Mouse (Mus musculus): Measurements from ENCODE around the gene Dll4. TPM values are rescaled to one million over a fixed set of nuclear protein-coding genes. Genes with fewer than 3 reads are reported as not detected.

Dll4 gene
- polyA plus RNA-seq, 2 experiments from 2014 or later: not detected

Other genes with a start within 250 kb of the Dll4 start
- 1 to 10 TPM; 3.6 to 4.6 TPM for gene Rad51, start 213.0 kb upstream of the Dll4 start, polyA plus RNA-seq (2017; shearing (Covaris generic))
- gene Rmdn3, start 168.8 kb upstream of the Dll4 start, polyA plus RNA-seq (2017; shearing (Covaris generic)): 10 to 100 TPM; 15.9 to 20.8 TPM
- not detected for gene Gchfr, start 158.0 kb upstream of the Dll4 start, polyA plus RNA-seq (2017; shearing (Covaris generic))
- under 1 TPM; 0.38 to 0.57 TPM for gene Gm14137, start 151.3 kb upstream of the Dll4 start, polyA plus RNA-seq (2017; shearing (Covaris generic))
- 10 to 100 TPM; 54.5 to 71.7 TPM for gene Zfyve19, start 117.2 kb upstream of the Dll4 start, polyA plus RNA-seq (2017; shearing (Covaris generic))
- 10 to 100 TPM; 16.0 to 16.6 TPM for gene Dnajc17, start 117.0 kb upstream of the Dll4 start, polyA plus RNA-seq (2017; shearing (Covaris generic))
- not detected for gene Ppp1r14d, start 95.9 kb upstream of the Dll4 start, polyA plus RNA-seq (2017; shearing (Covaris generic))
- not detected for gene Spint1, start 88.4 kb upstream of the Dll4 start, polyA plus RNA-seq (2017; shearing (Covaris generic))
- gene Rhov, start 54.5 kb upstream of the Dll4 start, polyA plus RNA-seq (2017; shearing (Covaris generic)): not detected
- 10 to 100 TPM in 1 of 2 experiments, 1 to 10 TPM in 1; 4.7 to 13.0 TPM for gene Vps18, start 37.0 kb upstream of the Dll4 start, polyA plus RNA-seq (2017; shearing (Covaris generic))
- not detected for gene Chac1, start 25.4 kb downstream of the Dll4 start, polyA plus RNA-seq (2017; shearing (Covaris generic))
- 1 to 10 TPM; 8.0 to 9.3 TPM for gene Ino80, start 151.9 kb downstream of the Dll4 start, polyA plus RNA-seq (2017; shearing (Covaris generic))
- under 1 TPM in 1 of 2 experiments, not detected in 1; 0.16 TPM for gene Exd1, start 221.8 kb downstream of the Dll4 start, polyA plus RNA-seq (2017; shearing (Covaris generic))
- gene Chp1, start 221.9 kb downstream of the Dll4 start, polyA plus RNA-seq (2017; shearing (Covaris generic)): 10 to 100 TPM; 75.5 to 85.2 TPM

Data from CD4-positive, CD25-positive, alpha-beta regulatory T cell, adult 4 months (primary cell).